Mouse (Mus musculus) midbrain, postnatal 0 days (tissue): ENCODE results near the gene Sparc. TPM values are rescaled to one million over a fixed set of nuclear protein-coding genes. Genes with fewer than 3 reads are reported as not detected.

ENCODE experiments used
- ATAC-seq: fragments of 200-750 bp; cut with Nextera tagmentation; 2 replicates; pipeline ENCODE4 v1.8.0; 2017; ENCODE audit warnings: moderate number of reproducible peaks, mild to moderate bottlenecking, moderate TSS enrichment, moderate library complexity; ENCODE audit not compliant: low FRiP score
- DNase-seq: peaks from one replicate; pipeline ENCODE4 v3.0.0-alpha.2; 2015; ENCODE audit warnings: low spot score
- H3K27ac ChIP-seq: fragments of 300-500 bp; sonication (generic); 2 replicates; pipeline ENCODE4 v1.5.1; 2014; ENCODE audit warnings: low read depth, mild to moderate bottlenecking, low read length, mixed read lengths
- H3K27me3 ChIP-seq: fragments of 300-500 bp; sonication (generic); 2 replicates; pipeline ENCODE4 v1.6.1; 2014; ENCODE audit warnings: low read length, control low read depth, mixed read lengths; ENCODE audit not compliant: insufficient read depth
- H3K36me3 ChIP-seq: fragments of 300-500 bp; sonication (generic); 2 replicates; pipeline ENCODE4 v1.6.1; 2014; ENCODE audit warnings: low read length, control low read depth, mixed read lengths; ENCODE audit not compliant: insufficient read depth
- H3K4me1 ChIP-seq: fragments of 300-500 bp; sonication (generic); 2 replicates; pipeline ENCODE4 v1.6.1; 2014; ENCODE audit warnings: mild to moderate bottlenecking, control low read depth, antibody characterized with exemption, low read length, mixed read lengths; ENCODE audit not compliant: insufficient read depth
- H3K4me2 ChIP-seq: fragments of 300-500 bp; sonication (generic); 2 replicates; pipeline ENCODE4 v1.6.1; 2014; ENCODE audit warnings: low read depth, mild to moderate bottlenecking, low read length, mixed read lengths; ENCODE audit not compliant: poor library complexity, severe bottlenecking
- H3K4me3 ChIP-seq: fragments of 300-500 bp; sonication (generic); 2 replicates; pipeline ENCODE4 v1.5.1; 2014; ENCODE audit warnings: low read depth, mild to moderate bottlenecking, low read length, moderate library complexity
- H3K9ac ChIP-seq: fragments of 300-500 bp; sonication (generic); replicated peaks from 2 replicates; pipeline ENCODE4 v1.6.1; 2014; ENCODE audit warnings: mild to moderate bottlenecking, low read length, moderate library complexity, mixed read lengths; ENCODE audit not compliant: poor library complexity, severe bottlenecking
- H3K9me3 ChIP-seq: fragments of 300-500 bp; sonication (generic); 2 replicates; pipeline ENCODE4 v1.6.1; 2016; ENCODE audit warnings: low read length, control low read depth
- CTCF ChIP-seq: IDR thresholded peaks from 2 replicates; pipeline ENCODE4 v1.5.1; 2016; ENCODE audit warnings: antibody characterized with exemption, mild to moderate bottlenecking
- WGBS: fragments of 180-500 bp; shearing (Covaris S2); extraction: QIAGEN DNeasy Blood & Tissue Kit; methylation state at CpG from one replicate; pipeline ENCODE4 v1.1.7; 2014; 5-methylcytosine and 5-hydroxymethylcytosine counted together
- polyA plus RNA-seq: library from polyadenylated mRNA; unstranded; fragments of >200 nt; fragmentation: Nextera tagmentation; extraction: Ambion mirVana; gene quantifications from 2 replicates; pipeline ENCODE4 v1.2.1, GENCODE M21; 2015
- total RNA-seq: library from RNA; depleted of rRNA; stranded (reverse); fragments of >200 nt; gene quantifications from 2 replicates; pipeline ENCODE4 v1.2.3, GENCODE M21; 2014

Sparc gene
- total and polyA plus RNA-seq, 2 experiments from 2014 or later, result 313 to 570 TPM

DNA sequence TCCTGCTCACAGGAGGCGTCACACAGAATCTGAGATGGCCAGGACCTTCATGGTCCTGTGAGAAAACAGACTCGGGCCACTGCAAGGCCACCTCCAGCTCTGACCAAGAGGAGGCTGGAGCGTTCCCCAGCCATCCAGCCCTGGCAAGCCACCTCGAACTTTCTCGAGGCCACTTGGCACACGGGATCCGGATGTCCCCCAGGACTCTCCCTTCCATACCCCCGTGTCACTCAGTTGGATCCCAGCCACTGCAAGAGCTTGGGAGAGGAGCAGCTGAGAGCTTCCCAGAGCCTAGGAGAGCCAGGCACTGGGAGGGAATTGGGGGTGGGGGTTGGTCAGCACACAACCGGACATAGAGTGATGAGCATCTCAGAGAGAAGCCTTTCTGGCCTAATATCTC, 25.5 kb downstream of the Sparc start:
- WGBS, result 86% methylated on average over 9 of the region's 9 CpGs
- DNase-seq, result peak; percentile 15

DNA sequence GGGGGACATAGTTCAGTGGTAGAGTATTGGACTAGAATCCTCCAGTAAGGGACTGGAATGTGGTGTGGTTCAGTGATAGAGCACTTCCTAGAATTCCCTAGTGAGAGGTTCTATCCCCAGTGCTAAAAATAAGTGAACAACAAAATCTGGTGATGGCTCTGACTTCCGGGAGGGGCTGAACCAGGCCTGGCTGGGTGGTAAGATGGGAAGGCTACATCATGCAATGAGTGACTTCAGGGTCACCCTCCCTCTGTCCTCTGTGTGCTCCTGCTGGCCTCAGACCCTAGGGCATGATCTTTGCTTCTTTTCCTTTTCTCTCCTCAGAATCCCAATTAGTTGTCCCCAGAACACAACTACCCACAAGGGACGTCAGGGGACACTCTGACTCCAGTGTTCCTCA, 25.9 kb downstream of the Sparc start:
- no peaks in the 10 kb centered on the region for H3K36me3 ChIP-seq
- no peaks in the 10 kb centered on the region for H3K4me1 ChIP-seq
- DNase-seq, result no peak
- no peak overlapping the region for H3K27ac ChIP-seq
- no peak overlapping the region for H3K4me3 ChIP-seq
- TF ChIP-seq CTCF, result no peak
- no peak for ATAC-seq
- H3K9ac ChIP-seq, result no peak overlapping the region
- 88% methylated on average over 2 of the region's 2 CpGs for WGBS
- no peak overlapping the region for H3K4me2 ChIP-seq
- H3K9me3 ChIP-seq, result no peaks in the 10 kb centered on the region
- no peaks in the 10 kb centered on the region for H3K27me3 ChIP-seq

More for the DNA sequence above, 25.5 kb downstream of the Sparc start:
- H3K4me2 ChIP-seq, result no peak overlapping the region
- no peak overlapping the region for H3K9ac ChIP-seq
- no peaks in the 10 kb centered on the region for H3K27me3 ChIP-seq
- H3K36me3 ChIP-seq, result no peaks in the 10 kb centered on the region
- no peaks in the 10 kb centered on the region for H3K9me3 ChIP-seq
- no peak overlapping the region for H3K4me3 ChIP-seq
- no peak for ATAC-seq
- no peak overlapping the region for H3K27ac ChIP-seq
- no peaks in the 10 kb centered on the region for H3K4me1 ChIP-seq
- TF ChIP-seq CTCF, result no peak

DNA sequence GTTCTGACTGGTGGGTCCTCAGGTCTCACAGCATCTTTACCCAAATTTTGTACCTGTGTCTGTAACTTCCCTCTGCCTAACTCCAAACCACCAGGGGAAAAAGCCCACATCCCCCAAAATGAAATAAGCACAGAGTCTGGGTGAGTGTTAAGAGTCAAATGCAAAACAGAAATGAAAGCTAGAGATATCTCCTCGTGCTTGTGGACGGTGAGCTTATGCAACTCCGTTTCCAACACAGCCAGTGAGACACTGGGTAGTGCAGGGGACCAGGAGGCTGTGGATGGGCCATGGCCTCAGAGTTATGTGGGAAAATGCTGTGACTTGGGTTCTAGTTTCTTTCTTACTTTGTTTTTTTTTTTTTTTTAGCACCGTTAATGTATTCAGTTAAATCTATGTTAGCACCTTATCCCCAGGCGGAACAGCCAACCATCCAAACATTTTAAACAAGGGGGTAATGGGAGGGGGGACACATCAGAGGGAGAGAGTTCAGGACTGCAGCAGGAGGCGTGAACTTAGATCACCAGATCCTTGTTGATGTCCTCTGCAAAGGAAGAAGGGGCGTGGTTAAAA, 27.8 kb downstream of the Sparc start:
- no peak for TF ChIP-seq CTCF
- H3K4me3 ChIP-seq, result no peak overlapping the region
- H3K9me3 ChIP-seq, result no peaks in the 10 kb centered on the region
- DNase-seq, result no peak
- H3K9ac ChIP-seq, result no peak overlapping the region
- no peaks in the 10 kb centered on the region for H3K4me1 ChIP-seq
- no peak for ATAC-seq
- no peaks in the 10 kb centered on the region for H3K27me3 ChIP-seq
- H3K27ac ChIP-seq, result no peak overlapping the region
- H3K4me2 ChIP-seq, result no peak overlapping the region
- H3K36me3 ChIP-seq, result no peaks in the 10 kb centered on the region
- 80% methylated on average over 7 of the region's 7 CpGs for WGBS

DNA sequence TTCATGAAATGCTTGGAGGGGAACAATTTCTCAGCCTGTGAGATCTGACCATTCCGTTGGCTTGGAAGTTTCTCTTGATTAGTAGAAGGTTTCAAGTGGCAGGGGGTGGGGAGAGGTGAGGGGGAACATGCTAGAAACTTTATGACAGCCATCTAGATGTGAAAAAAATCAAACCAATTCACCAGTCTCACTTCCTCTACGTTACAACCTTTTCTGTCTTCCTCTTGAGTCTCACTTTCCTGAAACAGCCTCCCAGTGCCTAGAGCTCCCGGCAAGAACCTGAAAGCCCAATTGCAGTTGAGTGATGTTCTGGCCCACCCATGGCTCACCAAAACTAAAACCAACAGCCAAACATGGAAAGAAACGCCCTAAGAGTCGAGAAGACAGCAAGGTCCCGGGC, 28.4 kb downstream of the Sparc start:
- H3K4me2 ChIP-seq, result no peak overlapping the region
- no peaks in the 10 kb centered on the region for H3K4me1 ChIP-seq
- no peak overlapping the region for H3K9ac ChIP-seq
- no peaks in the 10 kb centered on the region for H3K27me3 ChIP-seq
- no peaks in the 10 kb centered on the region for H3K9me3 ChIP-seq
- no peaks in the 10 kb centered on the region for H3K36me3 ChIP-seq
- DNase-seq, result no peak
- no peak for ATAC-seq
- no peak overlapping the region for H3K27ac ChIP-seq
- 80% methylated on average over 6 of the region's 6 CpGs for WGBS
- H3K4me3 ChIP-seq, result no peak overlapping the region
- TF ChIP-seq CTCF, result no peak

DNA sequence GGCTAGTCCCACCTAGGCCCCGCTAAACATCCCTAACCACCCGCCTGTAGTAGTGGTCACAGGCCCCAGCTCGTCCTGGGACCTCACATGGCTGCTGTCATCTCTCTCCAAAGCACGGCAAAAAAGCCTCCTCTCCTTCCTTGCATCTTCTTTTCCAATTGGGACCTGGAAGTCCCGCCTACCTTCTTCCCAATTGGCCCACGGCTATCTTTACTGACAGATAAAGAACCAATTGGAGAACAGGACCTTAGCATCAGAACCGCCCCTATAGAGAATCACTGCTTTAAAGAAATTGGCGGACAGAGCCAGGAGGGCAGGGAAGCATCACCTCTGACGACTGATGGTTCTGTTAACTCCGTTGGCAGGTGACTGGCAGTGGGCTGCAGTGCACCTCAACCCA, 30.5 kb downstream of the Sparc start:
- H3K27ac ChIP-seq, result no peak overlapping the region
- no peaks in the 10 kb centered on the region for H3K9me3 ChIP-seq
- H3K4me2 ChIP-seq, result no peak overlapping the region
- ATAC-seq (no peak), DNase-seq (peak; percentile 37)
- no peaks in the 10 kb centered on the region for H3K27me3 ChIP-seq
- TF ChIP-seq CTCF, result no peak
- 26% methylated on average over 10 of the region's 10 CpGs for WGBS
- no peaks in the 10 kb centered on the region for H3K36me3 ChIP-seq
- no peak overlapping the region for H3K4me3 ChIP-seq
- H3K4me1 ChIP-seq, result no peaks in the 10 kb centered on the region
- H3K9ac ChIP-seq, result no peak overlapping the region

DNA sequence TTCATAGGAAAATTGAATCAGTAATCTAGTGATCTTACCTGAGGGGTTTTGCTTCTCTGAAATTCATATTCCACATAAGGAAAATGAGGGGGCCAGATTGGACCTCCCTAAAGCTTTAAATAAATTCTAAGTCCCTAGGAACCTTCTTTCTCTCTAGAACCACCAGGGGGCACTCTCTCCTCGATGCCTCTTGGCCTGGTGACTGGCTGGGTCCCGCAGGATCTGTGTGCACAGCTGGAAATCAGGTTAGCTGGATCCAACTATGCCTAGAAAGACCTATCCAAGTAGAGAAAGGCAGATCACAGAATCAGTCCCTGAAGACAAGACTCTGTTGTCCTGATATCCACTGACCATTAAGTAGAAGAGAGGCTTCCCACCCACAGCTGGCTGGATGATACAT, 33.2 kb downstream of the Sparc start:
- Histone ChIP-seq H3K9ac (no peak overlapping the region), H3K27me3 (no peaks in the 10 kb centered on the region), H3K27ac (no peak overlapping the region), H3K4me3 (no peak overlapping the region), H3K4me1 (no peaks in the 10 kb centered on the region), H3K4me2 (no peak overlapping the region), H3K36me3 (no peaks in the 10 kb centered on the region), H3K9me3 (no peaks in the 10 kb centered on the region)
- peak; percentile 87 for TF ChIP-seq CTCF
- WGBS, result 2% methylated on average over 2 of the region's 2 CpGs
- DNase-seq (peak; percentile 89), ATAC-seq (no peak)
